Mouse (Mus musculus): ENCODE data around the gene Zfp830. TPM values are rescaled to one million over a fixed set of nuclear protein-coding genes. Genes with fewer than 3 reads are reported as not detected.
A peak's percentile ranks its signal among the peaks of the same experiment; 100 is the strongest.

Gene Zfp830
- polyA plus RNA-seq, 1 experiment from 2014 or later: 31.3 TPM

DNA sequence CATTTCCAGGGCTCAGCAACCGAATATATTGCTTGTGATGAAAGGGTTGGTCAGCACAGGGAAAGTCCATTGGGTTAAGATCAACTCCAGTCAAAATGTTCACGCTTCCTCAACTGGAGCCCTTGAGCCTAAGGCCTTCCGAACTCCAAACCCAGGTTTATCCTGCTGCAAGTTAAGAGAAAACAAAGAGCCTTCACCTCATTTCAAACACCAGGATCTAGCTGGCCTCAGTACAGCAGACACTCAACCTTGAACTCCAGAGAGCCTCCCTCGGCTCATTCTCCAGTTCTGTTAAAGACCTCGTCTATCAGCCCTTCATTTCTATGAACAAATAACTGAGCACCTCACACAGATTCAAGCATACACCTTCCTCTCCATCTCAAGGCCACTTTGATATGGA lies 16.0 kb downstream of the Zfp830 start:
- Histone ChIP-seq H3K9ac (replicated peaks) (peak overlapping the region; percentile 59), H3K27ac (no peak overlapping the region), H3K4me2 (replicated peaks) (peak overlapping the region; percentile 67), H3K9me3 (no peaks in the 10 kb centered on the region), H3K4me3 (replicated peaks) (peak overlapping the region; percentile 86), H3K4me1 (replicated peaks) (peaks cover 30% of the 10 kb centered on the region), H3K27me3 (no peaks in the 10 kb centered on the region), H3K36me3 (peaks cover 18% of the 10 kb centered on the region)
- 64% methylated on average over 5 of the region's 5 CpGs for WGBS
- no peak for ATAC-seq

DNA sequence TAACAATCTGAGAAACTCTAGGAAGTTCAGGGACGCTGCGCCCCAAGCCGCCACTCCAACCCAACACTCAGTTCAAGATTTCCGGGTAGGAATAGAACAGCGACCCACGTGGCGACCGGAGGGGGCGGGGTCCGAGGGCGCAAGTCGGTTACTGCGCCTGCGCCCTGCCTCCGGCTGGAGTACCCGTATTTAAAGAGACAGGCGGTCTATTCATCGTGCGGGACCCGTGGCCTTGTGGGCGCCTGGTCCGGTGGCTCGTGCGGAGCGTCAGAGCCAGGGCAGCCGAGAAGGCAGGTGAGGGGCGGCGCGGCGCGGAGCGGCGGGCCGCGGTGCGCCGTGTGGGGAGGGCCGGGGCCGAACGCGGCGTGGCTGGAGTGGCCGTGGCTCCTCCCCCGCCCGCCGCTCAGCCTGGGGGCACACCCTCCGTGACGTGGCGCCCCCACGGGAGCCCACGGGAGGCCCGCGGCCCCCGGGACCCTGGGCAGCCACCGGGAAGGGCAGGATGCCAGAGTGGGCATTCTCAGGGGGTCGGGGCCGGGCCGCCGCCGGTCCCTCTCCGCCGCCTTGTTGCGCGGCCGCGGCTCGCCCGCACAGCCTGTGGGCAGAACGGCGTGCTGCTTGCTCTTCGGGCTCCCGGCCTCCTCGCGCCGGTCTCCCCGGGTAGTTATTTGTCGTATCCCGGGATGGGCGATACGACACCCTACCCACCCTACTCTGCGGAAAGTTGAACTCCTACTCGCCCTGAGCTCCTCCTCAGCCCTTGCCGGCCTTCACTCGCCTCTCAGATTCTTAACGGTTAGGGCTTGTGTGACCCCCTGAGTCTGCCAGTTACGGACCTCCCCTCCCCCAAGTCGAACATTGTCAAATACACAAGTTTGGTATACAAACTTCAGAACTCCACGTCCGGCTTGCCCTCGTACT lies 17.1 kb downstream of the Zfp830 start, which contains the start of gene Lig3:
TSS of gene Lig3 (plus strand) at position 126 of the 921 bp plus-strand sequence.
- Histone ChIP-seq H3K27me3 (no peaks in the 10 kb centered on the region), H3K27ac (peak within 1 kb of the TSS; percentile 96), H3K36me3 (peaks cover 27% of the 10 kb centered on the region), H3K4me3 (replicated peaks) (peak within 1 kb of the TSS; percentile 86), H3K9ac (replicated peaks) (peak within 1 kb of the TSS; percentile 92), H3K4me1 (replicated peaks) (peaks cover 30% of the 10 kb centered on the region), H3K4me2 (replicated peaks) (peak within 1 kb of the TSS; percentile 67), H3K9me3 (no peaks in the 10 kb centered on the region)
- peak; percentile 96 for ATAC-seq
- WGBS: under 1% methylated on average over 47 of the region's 90 CpGs

GRCm38 (mm10) chr11:82782197-82782596 lies 18.1 kb downstream of the Zfp830 start:
- ATAC-seq: no peak
- Histone ChIP-seq H3K9ac (replicated peaks) (peak overlapping the region; percentile 92), H3K27me3 (no peaks in the 10 kb centered on the region), H3K4me3 (replicated peaks) (peak overlapping the region; percentile 86), H3K9me3 (no peaks in the 10 kb centered on the region), H3K4me1 (replicated peaks) (peaks cover 30% of the 10 kb centered on the region), H3K36me3 (peaks cover 37% of the 10 kb centered on the region), H3K27ac (no peak overlapping the region), H3K4me2 (replicated peaks) (peak overlapping the region; percentile 67)
- 43% methylated on average over 6 of the region's 6 CpGs for WGBS

DNA sequence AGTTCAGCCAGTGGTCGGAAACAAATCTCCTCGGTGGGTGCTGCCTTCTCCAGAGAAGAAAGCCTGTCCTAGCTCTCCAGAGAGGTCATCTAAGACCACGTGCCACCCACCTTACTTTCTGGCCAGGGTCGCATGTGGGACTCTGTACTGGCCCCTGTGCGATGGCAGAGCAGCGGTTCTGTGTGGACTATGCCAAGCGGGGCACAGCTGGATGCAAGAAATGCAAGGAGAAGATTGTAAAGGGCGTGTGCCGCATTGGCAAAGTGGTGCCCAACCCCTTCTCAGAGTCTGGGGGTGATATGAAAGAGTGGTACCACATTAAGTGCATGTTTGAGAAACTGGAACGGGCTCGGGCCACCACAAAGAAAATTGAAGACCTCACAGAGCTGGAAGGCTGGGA lies 19.3 kb downstream of the Zfp830 start:
- WGBS: 95% methylated on average over 11 of the region's 11 CpGs
- H3K9me3 ChIP-seq: no peaks in the 10 kb centered on the region
- peaks cover 50% of the 10 kb centered on the region for H3K36me3 ChIP-seq
- no peak overlapping the region for H3K27ac ChIP-seq
- no peak for ATAC-seq
- H3K27me3 ChIP-seq: no peaks in the 10 kb centered on the region
- no peak overlapping the region for H3K4me3 ChIP-seq (replicated peaks)
- no peak overlapping the region for H3K4me2 ChIP-seq (replicated peaks)
- H3K9ac ChIP-seq (replicated peaks): no peak overlapping the region
- H3K4me1 ChIP-seq (replicated peaks): peaks cover 30% of the 10 kb centered on the region

DNA sequence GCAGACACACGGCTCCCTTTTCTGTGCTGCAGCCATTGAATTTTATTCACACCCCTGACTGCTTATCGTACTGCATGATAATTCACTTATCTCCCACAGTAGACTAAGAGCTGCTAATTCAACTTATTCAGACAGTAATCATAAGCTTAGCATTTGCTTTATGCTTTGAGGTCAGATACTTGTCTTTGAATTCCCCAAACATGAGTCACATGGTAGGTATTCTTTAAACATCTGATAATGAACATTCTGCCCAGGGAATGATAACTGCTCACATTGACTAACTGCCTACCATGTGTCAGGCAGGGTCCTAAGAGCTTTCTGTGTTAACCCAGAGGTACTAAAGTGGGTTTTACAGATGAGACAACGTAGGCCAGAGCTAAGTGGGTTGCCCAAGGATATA lies 42.5 kb downstream of the Zfp830 start:
- Histone ChIP-seq H3K4me2 (replicated peaks) (no peak overlapping the region), H3K4me1 (replicated peaks) (no peaks in the 10 kb centered on the region), H3K9ac (replicated peaks) (no peak overlapping the region), H3K27me3 (no peaks in the 10 kb centered on the region), H3K9me3 (no peaks in the 10 kb centered on the region), H3K4me3 (replicated peaks) (no peak overlapping the region), H3K36me3 (peaks cover 26% of the 10 kb centered on the region), H3K27ac (no peak overlapping the region)
- 76% methylated on average over 3 of the region's 3 CpGs for WGBS
- ATAC-seq: no peak

DNA sequence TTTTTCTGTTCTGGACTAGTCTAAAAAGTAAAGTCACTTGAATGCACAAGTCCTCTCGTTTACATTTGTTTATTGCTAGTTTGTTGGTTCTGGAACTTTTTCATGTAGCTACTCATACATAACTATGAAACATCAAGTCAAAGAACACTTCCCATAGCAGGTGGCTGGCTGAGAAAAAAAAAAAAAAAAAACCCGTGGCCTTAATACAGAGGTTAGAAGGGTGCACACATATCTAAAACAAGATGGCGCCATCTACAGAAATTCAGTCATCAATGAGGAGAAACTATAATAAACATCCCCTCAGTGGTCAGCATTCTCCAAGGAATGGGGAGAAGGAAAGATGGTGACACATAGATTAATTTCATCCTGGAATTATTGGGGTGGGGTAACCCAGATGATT lies 43.2 kb downstream of the Zfp830 start:
- Histone ChIP-seq H3K9me3 (no peaks in the 10 kb centered on the region), H3K27me3 (no peaks in the 10 kb centered on the region), H3K27ac (no peak overlapping the region), H3K9ac (replicated peaks) (no peak overlapping the region), H3K36me3 (peaks cover 19% of the 10 kb centered on the region), H3K4me3 (replicated peaks) (no peak overlapping the region), H3K4me2 (replicated peaks) (no peak overlapping the region), H3K4me1 (replicated peaks) (no peaks in the 10 kb centered on the region)
- ATAC-seq: no peak
- WGBS: 85% methylated on average over 3 of the region's 3 CpGs

- no peaks in the 10 kb centered on the region for H3K9me3 ChIP-seq
- no peak overlapping the region for H3K4me2 ChIP-seq (replicated peaks)
- WGBS: 79% methylated on average over 5 of the region's 5 CpGs
- peaks cover 8% of the 10 kb centered on the region for H3K36me3 ChIP-seq
- no peak overlapping the region for H3K9ac ChIP-seq (replicated peaks)
- no peak overlapping the region for H3K27ac ChIP-seq
- no peak for ATAC-seq
- no peaks in the 10 kb centered on the region for H3K27me3 ChIP-seq
- H3K4me3 ChIP-seq (replicated peaks): no peak overlapping the region
- H3K4me1 ChIP-seq (replicated peaks): peaks cover under 1% of the 10 kb centered on the region
Observed at GRCm38 (mm10) chr11:82808485-82808884, 44.3 kb downstream of the Zfp830 start.

Other genes with a start within 250 kb of the Zfp830 start
- 0.24 and 0.40 TPM in 2 replicates for gene Cct6b, start within 50 bp of the Zfp830 start, polyA plus RNA-seq (2015; fragmentation: Nextera tagmentation; extraction: Ambion mirVana)
- gene Lig3, start 16.8 kb downstream of the Zfp830 start, polyA plus RNA-seq (2015; fragmentation: Nextera tagmentation; extraction: Ambion mirVana): 31.8 and 36.0 TPM in 2 replicates
- 4.5 and 5.9 TPM in 2 replicates for gene Rffl, start 106.9 kb downstream of the Zfp830 start, polyA plus RNA-seq (2015; fragmentation: Nextera tagmentation; extraction: Ambion mirVana)
- gene Rad51d, start 126.3 kb downstream of the Zfp830 start, polyA plus RNA-seq (2015; fragmentation: Nextera tagmentation; extraction: Ambion mirVana): 12.1 and 13.8 TPM in 2 replicates
- gene Fndc8, start 127.8 kb downstream of the Zfp830 start, polyA plus RNA-seq (2015; fragmentation: Nextera tagmentation; extraction: Ambion mirVana): 0.48 and 0.62 TPM in 2 replicates
- gene Nle1, start 144.1 kb downstream of the Zfp830 start, polyA plus RNA-seq (2015; fragmentation: Nextera tagmentation; extraction: Ambion mirVana): 31.2 and 32.2 TPM in 2 replicates
- 0.59 and 0.93 TPM in 2 replicates for gene Unc45b, start 146.2 kb downstream of the Zfp830 start, polyA plus RNA-seq (2015; fragmentation: Nextera tagmentation; extraction: Ambion mirVana)
- gene Slfn5, start 187.0 kb downstream of the Zfp830 start, polyA plus RNA-seq (2015; fragmentation: Nextera tagmentation; extraction: Ambion mirVana): 0.57 and 0.93 TPM in 2 replicates
- gene Slfn9, start 227.5 kb downstream of the Zfp830 start, polyA plus RNA-seq (2015; fragmentation: Nextera tagmentation; extraction: Ambion mirVana): 3.7 TPM in 2 replicates

Data from midbrain, embryonic 13.5 days (tissue).